20 mouse cellular contexts compared by ENCODE assay signal in the genomic region with DNA sequence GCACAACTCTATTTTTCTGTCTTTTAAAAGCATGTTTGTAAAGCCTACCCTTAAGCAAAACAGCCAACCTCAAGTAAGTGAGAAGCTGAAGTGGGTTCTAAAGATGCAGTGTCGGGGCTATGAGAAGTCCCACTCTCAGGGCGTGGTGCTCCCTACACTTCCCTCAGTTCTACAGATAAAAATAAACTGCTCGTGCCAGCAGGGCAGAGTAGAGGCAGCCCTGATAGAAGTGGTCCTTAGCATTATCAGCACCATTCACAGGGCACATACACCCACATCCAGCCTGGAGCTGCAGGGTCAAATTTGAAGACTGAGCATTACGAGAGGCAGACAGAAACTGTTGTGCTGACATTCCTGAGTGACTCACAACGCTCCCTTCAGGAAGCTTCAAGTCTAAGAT.
DNase-seq lines count a peak whose midpoint lies in the region; ATAC-seq lines count a peak whose summit lies in the region.
"Had no signal": no experiment of that assay in that cellular context is flagged by ENCODE, and none has a peak within 500 bp of the region (broad histone marks: within the 10 kb centered on the region; RNA-seq: fewer than 3 reads in every experiment).

No protein-coding gene starts in this region.

- ATAC-seq in heart, embryonic 16.5 days (replicated peaks; ENCODE audit: extremely low read depth, insufficient read depth, low FRiP score) = peak; percentile 72; the same call in 1 of the 2 replicates
- ATAC-seq in megakaryocyte progenitor cell, adult 5-6 weeks (replicated peaks; ENCODE audit: poor library complexity) = peak; percentile 94
- ATAC-seq: forebrain, postnatal 0 days had no signal

- no peaks in the 10 kb centered on the region for H3K27me3 ChIP-seq in heart, embryonic 16.5 days (ENCODE audit: control insufficient read depth, insufficient read depth, low read length)
- H3K27me3 ChIP-seq: embryonic facial prominence, embryonic 15.5 days; hindbrain, embryonic 12.5 days; lung, embryonic 15.5 days had no signal

- no peak overlapping the region for H3K4me3 ChIP-seq in heart, embryonic 16.5 days (ENCODE audit: low read length)
- H3K4me3 ChIP-seq: embryonic facial prominence, embryonic 15.5 days; heart, adult 2 months; hindbrain, embryonic 12.5 days; lung, embryonic 15.5 days; midbrain, embryonic 10.5 days had no signal

- no peaks in the 10 kb centered on the region for H3K4me1 ChIP-seq in heart, embryonic 16.5 days (ENCODE audit: control insufficient read depth, insufficient read depth, low read length)
- H3K4me1 ChIP-seq: embryonic facial prominence, embryonic 15.5 days; hindbrain, embryonic 12.5 days; lung, embryonic 15.5 days; midbrain, embryonic 10.5 days had no signal

- no peak overlapping the region for H3K4me2 ChIP-seq in heart, embryonic 16.5 days (ENCODE audit: low read depth, low read length)
- H3K4me2 ChIP-seq: embryonic facial prominence, embryonic 15.5 days; hindbrain, embryonic 12.5 days; lung, embryonic 15.5 days had no signal

- whole genome bisulfite sequencing in heart, embryonic 16.5 days = 37% methylated on average over 5 of the region's 5 CpGs

- no peaks in the 10 kb centered on the region for H3K9me3 ChIP-seq in heart, embryonic 16.5 days (replicated peaks; ENCODE audit: control insufficient read depth, low read length)
- H3K9me3 ChIP-seq: embryonic facial prominence, embryonic 15.5 days; hindbrain, embryonic 12.5 days; lung, embryonic 15.5 days; midbrain, embryonic 10.5 days had no signal

- DNase-seq in heart, adult 9 months (ENCODE audit: low spot score in 2 of 2) = no peak
- DNase-seq in c-Kit-negative CD71-positive TER-119-positive erythroid progenitor cells, embryonic 14.5 days (ENCODE audit: low read depth, low spot score) = peak; percentile 64
- DNase-seq in liver = peak; percentile 84
- no peak for DNase-seq in thymus, postnatal 4 days
- no peak for DNase-seq in urinary bladder, postnatal 25 days (ENCODE audit: low spot score)
- DNase-seq in right cerebral cortex, postnatal 10 days (ENCODE audit: low spot score in 2 of 2) = no peak
- DNase-seq: adrenal gland, adult 2 months; B cell, adult 2 months; cerebellum, adult 8-10 months; forebrain, postnatal 0 days; heart, adult 2 months; kidney, adult 18-20 months; kidney, postnatal 36 days; left cerebral cortex, postnatal 4 days had no signal

- peaks cover 40% of the 10 kb centered on the region for H3K36me3 ChIP-seq in heart, embryonic 16.5 days (ENCODE audit: control insufficient read depth, insufficient read depth)
- H3K36me3 ChIP-seq: hindbrain, embryonic 12.5 days; midbrain, embryonic 10.5 days had no signal

- no peak overlapping the region for H3K27ac ChIP-seq in heart, embryonic 16.5 days (ENCODE audit: low read length)
- H3K27ac ChIP-seq: embryonic facial prominence, embryonic 15.5 days; heart, adult 2 months; hindbrain, embryonic 12.5 days; lung, embryonic 15.5 days; midbrain, embryonic 10.5 days had no signal

- H3K9ac ChIP-seq in heart, embryonic 16.5 days (ENCODE audit: low read length) = no peak overlapping the region
- H3K9ac ChIP-seq: embryonic facial prominence, embryonic 15.5 days; forebrain, postnatal 0 days; hindbrain, embryonic 12.5 days; lung, embryonic 15.5 days had no signal

Comparison
In these comparisons a context has a peak if more than half of its experiments do, and no peak if none do; other contexts are left out.
1. DNase-seq: peak in c-Kit-negative CD71-positive TER-119-positive erythroid progenitor cells, embryonic 14.5 days (single experiment) and liver (single experiment); none in heart, adult 9 months (0 of 2), thymus, postnatal 4 days (single experiment), urinary bladder, postnatal 25 days (single experiment) and right cerebral cortex, postnatal 10 days (0 of 2).